ENCODE assay signal across 16 mouse cellular contexts in the genomic region with DNA sequence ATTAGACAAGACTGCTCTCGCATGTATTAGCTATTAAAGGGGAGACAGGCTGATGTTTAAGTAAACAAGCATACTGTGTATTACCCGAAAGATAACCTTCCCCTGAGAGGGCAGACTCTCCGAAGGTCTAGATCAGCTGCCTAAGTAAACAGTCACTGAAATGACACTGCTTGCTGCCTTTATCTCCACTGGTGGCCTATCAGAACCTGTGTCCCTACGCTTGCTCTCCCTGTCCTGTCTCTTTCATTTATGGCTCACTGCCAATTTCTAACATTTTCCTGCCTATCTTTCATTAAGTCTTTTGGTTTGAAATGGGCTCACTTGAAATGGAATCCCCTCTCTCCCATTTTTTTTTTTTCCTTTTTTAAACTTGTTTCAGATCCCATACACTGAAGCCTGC. TPM values are rescaled to one million over a fixed set of nuclear protein-coding genes. Genes with fewer than 3 reads are reported as not detected.
DNase-seq lines count a peak whose midpoint lies in the region; ATAC-seq and TF ChIP-seq lines count a peak whose summit lies in the region.
"Had no signal": no experiment of that assay in that cellular context is flagged by ENCODE, and none has a peak within 500 bp of the region (broad histone marks: within the 10 kb centered on the region; RNA-seq: fewer than 3 reads in every experiment).

No protein-coding gene starts in this region.

- peaks cover 43% of the 10 kb centered on the region for H3K4me1 ChIP-seq in heart, embryonic 13.5 days
- peaks cover 21% of the 10 kb centered on the region for H3K4me1 ChIP-seq in heart, embryonic 10.5 days
- H3K4me1 ChIP-seq in lung, embryonic 16.5 days (replicated peaks; ENCODE audit: control insufficient read depth, insufficient read depth, low read length) = peaks cover 5% of the 10 kb centered on the region; the same call in 1 of the 2 replicates
- peaks cover 5% of the 10 kb centered on the region; the same call in 1 of the 2 replicates for H3K4me1 ChIP-seq in lung, postnatal 0 days (ENCODE audit: insufficient read depth, low read depth, low read length)
- H3K4me1 ChIP-seq in liver, embryonic 15.5 days (replicated peaks) = peaks cover 6% of the 10 kb centered on the region
- H3K4me1 ChIP-seq: forebrain, embryonic 12.5 days; hindbrain, embryonic 10.5 days had no signal

- no peak for TF ChIP-seq EP300 in lung, postnatal 0 days (IDR thresholded peaks at IDR 0.05)

- peak overlapping the region; percentile 51 for H3K27ac ChIP-seq in heart, embryonic 13.5 days (replicated peaks)
- no peak overlapping the region for H3K27ac ChIP-seq in heart, embryonic 10.5 days
- H3K27ac ChIP-seq in lung, embryonic 16.5 days (ENCODE audit: low read length) = no peak overlapping the region
- H3K27ac ChIP-seq in lung, postnatal 0 days (ENCODE audit: low read length) = no peak overlapping the region
- H3K27ac ChIP-seq in liver, embryonic 15.5 days (replicated peaks) = no peak overlapping the region
- H3K27ac ChIP-seq: forebrain, embryonic 12.5 days; hindbrain, embryonic 10.5 days; kidney, embryonic 15.5 days had no signal

- WGBS in heart, embryonic 13.5 days = 14% methylated on average over 4 of the region's 4 CpGs
- WGBS in heart, embryonic 10.5 days = 12% methylated on average over 4 of the region's 4 CpGs
- 21% methylated on average over 4 of the region's 4 CpGs for WGBS in lung, embryonic 16.5 days
- 31% methylated on average over 4 of the region's 4 CpGs for WGBS in lung, postnatal 0 days
- 18% methylated on average over 4 of the region's 4 CpGs for WGBS in liver, embryonic 15.5 days (ENCODE audit: insufficient replicate concordance)

- no peak for TF ChIP-seq CTCF in lung, postnatal 0 days (IDR thresholded peaks at IDR 0.05)

- H3K4me3 ChIP-seq in heart, embryonic 13.5 days = no peak overlapping the region
- H3K4me3 ChIP-seq in heart, embryonic 10.5 days = no peak overlapping the region
- H3K4me3 ChIP-seq in lung, embryonic 16.5 days (ENCODE audit: low read length) = no peak overlapping the region
- H3K4me3 ChIP-seq in lung, postnatal 0 days (ENCODE audit: low read depth, low read length) = no peak overlapping the region
- no peak overlapping the region for H3K4me3 ChIP-seq in liver, embryonic 15.5 days (replicated peaks)
- H3K4me3 ChIP-seq: forebrain, embryonic 12.5 days; hindbrain, embryonic 10.5 days; kidney, embryonic 15.5 days had no signal

- no peaks in the 10 kb centered on the region for H3K36me3 ChIP-seq in heart, embryonic 13.5 days
- no peaks in the 10 kb centered on the region for H3K36me3 ChIP-seq in heart, embryonic 10.5 days
- H3K36me3 ChIP-seq in lung, embryonic 16.5 days (ENCODE audit: control insufficient read depth, insufficient read depth, low read length) = no peaks in the 10 kb centered on the region
- H3K36me3 ChIP-seq in lung, postnatal 0 days (ENCODE audit: insufficient read depth, low read length) = no peaks in the 10 kb centered on the region
- no peaks in the 10 kb centered on the region for H3K36me3 ChIP-seq in liver, embryonic 15.5 days (replicated peaks)
- H3K36me3 ChIP-seq: forebrain, embryonic 12.5 days had no signal

- H3K27me3 ChIP-seq in heart, embryonic 13.5 days (replicated peaks) = no peaks in the 10 kb centered on the region
- H3K27me3 ChIP-seq in heart, embryonic 10.5 days (ENCODE audit: insufficient read depth, poor library complexity, severe bottlenecking) = no peaks in the 10 kb centered on the region
- no peaks in the 10 kb centered on the region for H3K27me3 ChIP-seq in lung, embryonic 16.5 days (ENCODE audit: control insufficient read depth, insufficient read depth, low read depth, low read length)
- no peaks in the 10 kb centered on the region for H3K27me3 ChIP-seq in lung, postnatal 0 days (replicated peaks; ENCODE audit: insufficient read depth, low read length)
- H3K27me3 ChIP-seq in liver, embryonic 15.5 days = peaks cover 13% of the 10 kb centered on the region; the same call in 1 of the 2 replicates
- H3K27me3 ChIP-seq: forebrain, embryonic 12.5 days; kidney, embryonic 15.5 days had no signal

- H3K4me2 ChIP-seq in heart, embryonic 13.5 days = peak overlapping the region; percentile 31
- no peak overlapping the region for H3K4me2 ChIP-seq in lung, embryonic 16.5 days (ENCODE audit: low read depth, low read length)
- H3K4me2 ChIP-seq in lung, postnatal 0 days (replicated peaks; ENCODE audit: low read depth, low read length) = no peak overlapping the region
- no peak overlapping the region for H3K4me2 ChIP-seq in liver, embryonic 15.5 days
- H3K4me2 ChIP-seq: forebrain, embryonic 12.5 days; kidney, embryonic 15.5 days had no signal

- ATAC-seq in heart, embryonic 13.5 days (ENCODE audit: extremely low read depth, insufficient number of reproducible peaks, low FRiP score, low TSS enrichment) = no peak
- ATAC-seq in lung, embryonic 16.5 days (ENCODE audit: low read depth) = 0 out of 2 replicates have a peak, but pooled peaks have one; percentile 31
- no peak for ATAC-seq in lung, postnatal 0 days
- peak; percentile 76 for ATAC-seq in liver, embryonic 15.5 days (ENCODE audit: insufficient read depth)
- ATAC-seq: midbrain, embryonic 16.5 days had no signal

- no peak for DNase-seq in heart, embryonic 10.5 days (ENCODE audit: low spot score)
- no peak for DNase-seq in lung, postnatal 0 days (ENCODE audit: low spot score)
- DNase-seq in cerebellum, adult 9-10 months = no peak
- DNase-seq in testis, postnatal 14 days (ENCODE audit: low spot score) = no peak
- DNase-seq: cerebellum, adult 9-11 months; gastrocnemius, postnatal 25 days; layer of hippocampus, postnatal 36 days; retina, postnatal 1 day; thymus, adult 18-20 months had no signal

- no peaks in the 10 kb centered on the region for H3K9me3 ChIP-seq in heart, embryonic 13.5 days
- no peaks in the 10 kb centered on the region for H3K9me3 ChIP-seq in heart, embryonic 10.5 days
- no peaks in the 10 kb centered on the region for H3K9me3 ChIP-seq in lung, embryonic 16.5 days (ENCODE audit: control insufficient read depth, low read length)
- no peaks in the 10 kb centered on the region for H3K9me3 ChIP-seq in lung, postnatal 0 days (ENCODE audit: low read length)
- no peaks in the 10 kb centered on the region for H3K9me3 ChIP-seq in liver, embryonic 15.5 days (replicated peaks)
- H3K9me3 ChIP-seq: forebrain, embryonic 12.5 days; hindbrain, embryonic 10.5 days; kidney, embryonic 15.5 days had no signal

- H3K9ac ChIP-seq in heart, embryonic 13.5 days = 0 out of 2 replicates have a peak overlapping the region, but pooled peaks have one; percentile 50
- H3K9ac ChIP-seq in lung, embryonic 16.5 days (ENCODE audit: low read length) = no peak overlapping the region
- H3K9ac ChIP-seq in lung, postnatal 0 days (replicated peaks; ENCODE audit: low read depth) = no peak overlapping the region
- no peak overlapping the region for H3K9ac ChIP-seq in liver, embryonic 15.5 days
- H3K9ac ChIP-seq: forebrain, embryonic 12.5 days; kidney, embryonic 15.5 days had no signal

RNA-seq across cellular contexts. Expression of a gene that starts 15.1 kb away (rescaled TPM):
- polyA plus RNA-seq in heart, embryonic 13.5 days (2015; fragmentation: Nextera tagmentation; extraction: Ambion mirVana) = 8.9 and 11.1 TPM in 2 replicates
- 12.4 and 14.4 TPM in 2 replicates for polyA plus RNA-seq in heart, embryonic 10.5 days (2016; fragmentation: Nextera tagmentation; extraction: Ambion mirVana)
- 9.1 and 9.9 TPM in 2 replicates for polyA plus RNA-seq in lung, embryonic 16.5 days (2015; fragmentation: Nextera tagmentation; extraction: Ambion mirVana)
- 3.4 and 3.6 TPM in 2 replicates for polyA plus RNA-seq in lung, postnatal 0 days (2015; fragmentation: Nextera tagmentation; extraction: Ambion mirVana)
- 3.0 and 3.9 TPM in 2 replicates for polyA plus RNA-seq in liver, embryonic 15.5 days (2015; fragmentation: Nextera tagmentation; extraction: Ambion mirVana)

RNA-seq across cellular contexts. Expression of a gene that starts 15.3 kb away (rescaled TPM):
- polyA plus RNA-seq in heart, embryonic 13.5 days (2015; fragmentation: Nextera tagmentation; extraction: Ambion mirVana) = 7.1 and 7.3 TPM in 2 replicates
- 9.5 and 10.2 TPM in 2 replicates for polyA plus RNA-seq in heart, embryonic 10.5 days (2016; fragmentation: Nextera tagmentation; extraction: Ambion mirVana)
- polyA plus RNA-seq in lung, embryonic 16.5 days (2015; fragmentation: Nextera tagmentation; extraction: Ambion mirVana) = 12.3 and 12.6 TPM in 2 replicates
- polyA plus RNA-seq in lung, postnatal 0 days (2015; fragmentation: Nextera tagmentation; extraction: Ambion mirVana) = 8.1 and 11.5 TPM in 2 replicates
- polyA plus RNA-seq in liver, embryonic 15.5 days (2015; fragmentation: Nextera tagmentation; extraction: Ambion mirVana) = 3.1 and 3.4 TPM in 2 replicates

RNA-seq across cellular contexts. Expression of a gene that starts 55.5 kb away (rescaled TPM):
- 0.24 and 0.29 TPM in 2 replicates for polyA plus RNA-seq in heart, embryonic 13.5 days (2015; fragmentation: Nextera tagmentation; extraction: Ambion mirVana)
- polyA plus RNA-seq in heart, embryonic 10.5 days (2016; fragmentation: Nextera tagmentation; extraction: Ambion mirVana) = 0.10 and 0.18 TPM in 2 replicates
- 11.0 and 13.2 TPM in 2 replicates for polyA plus RNA-seq in lung, embryonic 16.5 days (2015; fragmentation: Nextera tagmentation; extraction: Ambion mirVana)
- polyA plus RNA-seq in lung, postnatal 0 days (2015; fragmentation: Nextera tagmentation; extraction: Ambion mirVana) = 68.0 and 95.2 TPM in 2 replicates
- polyA plus RNA-seq in liver, embryonic 15.5 days (2015; fragmentation: Nextera tagmentation; extraction: Ambion mirVana) = 0.17 and 0.32 TPM in 2 replicates

Comparison
In these comparisons a context has a peak if more than half of its experiments do, and no peak if none do; other contexts are left out.
1. ATAC-seq: peak in lung, embryonic 16.5 days (single experiment) and liver, embryonic 15.5 days (single experiment); none in heart, embryonic 13.5 days (single experiment) and lung, postnatal 0 days (single experiment).